Mouse (Mus musculus) heart, embryonic 14.5 days (tissue): Measurements from ENCODE around the gene Ccdc160. TPM values are rescaled to one million over a fixed set of nuclear protein-coding genes. Genes with fewer than 3 reads are reported as not detected.
A peak's percentile ranks its signal among the peaks of the same experiment; 100 is the strongest.

ENCODE experiments used
- ATAC-seq: fragments of 200-750 bp; cut with Nextera tagmentation; 2 replicates; pipeline ENCODE4 v1.8.0; 2017; ENCODE audit warnings: low read depth, moderate TSS enrichment; ENCODE audit not compliant: insufficient number of reproducible peaks, insufficient read depth, low FRiP score
- H3K27ac ChIP-seq, 2 experiments: fragments of 200-500 bp in 1 of 2; fragments of 300-500 bp in 1 of 2; sonication (generic) in 1 of 2; replicated peaks in 1 of 2; 2 replicates each; pipeline ENCODE4 v1.5.1; 2012 to 2014; ENCODE audit warnings: low read depth in 2 of 2, low read length in 2 of 2, control low read depth in 1 of 2, mild to moderate bottlenecking in 1 of 2, mixed read lengths in 1 of 2; ENCODE audit not compliant: control insufficient read depth in 1 of 2, insufficient read depth in 1 of 2
- H3K27me3 ChIP-seq: fragments of 300-500 bp; sonication (generic); 2 replicates; pipeline ENCODE4 v1.6.1; 2014; ENCODE audit warnings: mild to moderate bottlenecking, low read length, control low read depth; ENCODE audit not compliant: control insufficient read depth, insufficient read depth
- H3K36me3 ChIP-seq: fragments of 300-500 bp; sonication (generic); 2 replicates; pipeline ENCODE4 v1.6.1; 2014; ENCODE audit warnings: mild to moderate bottlenecking, control low read depth, low read length, mixed read lengths; ENCODE audit not compliant: control insufficient read depth, insufficient read depth
- H3K4me1 ChIP-seq, 2 experiments: fragments of 200-500 bp in 1 of 2; fragments of 300-500 bp in 1 of 2; sonication (generic) in 1 of 2; 2 replicates each; pipeline ENCODE4 v1.6.1; 2012 to 2014; ENCODE audit warnings: low read length in 2 of 2, control low read depth in 1 of 2, mixed read lengths in 1 of 2; ENCODE audit not compliant: control insufficient read depth in 2 of 2, insufficient read depth in 2 of 2
- H3K4me2 ChIP-seq: fragments of 300-500 bp; sonication (generic); 2 replicates; pipeline ENCODE4 v1.6.1; 2014; ENCODE audit warnings: mild to moderate bottlenecking, low read length
- H3K4me3 ChIP-seq, 2 experiments: fragments of 200-500 bp in 1 of 2; fragments of 300-500 bp in 1 of 2; sonication (generic) in 1 of 2; 2 replicates each; pipeline ENCODE4 v1.5.1; 2012 to 2014; ENCODE audit warnings: low read length in 2 of 2, mild to moderate bottlenecking in 2 of 2, control low read depth in 1 of 2, low read depth in 1 of 2, moderate library complexity in 1 of 2; ENCODE audit not compliant: control insufficient read depth in 1 of 2, insufficient read depth in 1 of 2
- H3K9ac ChIP-seq: fragments of 300-500 bp; sonication (generic); 2 replicates; pipeline ENCODE4 v1.6.1; 2014; ENCODE audit warnings: mild to moderate bottlenecking, low read length
- H3K9me3 ChIP-seq: fragments of 300-500 bp; sonication (generic); 2 replicates; pipeline ENCODE4 v1.6.1; 2016; ENCODE audit warnings: low read length, control low read depth; ENCODE audit not compliant: control insufficient read depth
- WGBS: fragments of 180-500 bp; shearing (Covaris S2); extraction: QIAGEN DNeasy Blood & Tissue Kit; methylation state at CpG from one replicate; pipeline ENCODE4 v1.1.7; 2014; 5-methylcytosine and 5-hydroxymethylcytosine counted together
- polyA plus RNA-seq: library from polyadenylated mRNA; unstranded; fragments of >200 nt; fragmentation: Nextera tagmentation; extraction: Ambion mirVana; gene quantifications from 2 replicates; pipeline ENCODE4 v1.2.1, GENCODE M21; 2014

The Ccdc160 gene
- 0.26 and 1.1 TPM in 2 replicates for polyA plus RNA-seq

DNA sequence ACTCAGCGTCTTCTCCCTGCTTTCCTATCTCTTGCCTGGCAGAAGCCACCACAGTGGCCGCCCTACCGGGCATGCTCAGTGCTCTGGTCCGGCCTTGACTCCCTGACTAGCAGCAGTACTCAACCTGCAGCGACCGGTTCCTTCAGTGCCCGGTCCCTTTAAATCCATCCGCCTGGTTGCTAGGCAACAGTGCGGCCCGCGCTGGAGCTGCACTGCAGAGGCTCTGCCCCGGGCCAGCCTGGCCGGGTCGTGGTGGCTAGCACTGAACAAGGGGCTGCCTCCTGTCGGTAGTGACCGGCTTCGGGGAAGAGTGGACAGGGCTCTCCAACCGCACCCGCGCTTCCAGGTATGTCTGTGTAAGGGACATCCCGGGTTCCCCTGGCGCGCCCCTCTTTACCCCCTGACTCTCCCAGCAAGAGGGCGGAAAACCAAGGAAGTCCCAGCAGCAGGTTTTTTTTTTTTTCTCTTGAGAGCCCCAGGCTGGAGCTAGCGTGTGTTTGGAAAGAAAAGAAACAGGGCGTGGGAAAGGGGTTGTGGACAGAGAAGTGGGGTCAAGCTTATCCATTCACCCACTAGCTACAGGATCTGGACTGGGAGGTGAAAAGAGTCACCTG is at the start of gene Ccdc160:
Gene Ccdc160 (plus strand): TSS at position 221 of the 614 bp plus-strand sequence.
- no peak within 1 kb of the TSS for H3K27ac ChIP-seq
- H3K9me3 ChIP-seq = no peaks in the 10 kb centered on the region
- no peaks in the 10 kb centered on the region for H3K27me3 ChIP-seq
- no peaks in the 10 kb centered on the region for H3K36me3 ChIP-seq
- 0 out of 2 replicates have a peak within 1 kb of the TSS, but pooled peaks have one; percentile 16 for H3K9ac ChIP-seq
- peak within 1 kb of the TSS; percentile 39 to 50 for H3K4me3 ChIP-seq
- H3K4me2 ChIP-seq = peak within 1 kb of the TSS; percentile 67
- no peaks in the 10 kb centered on the region for H3K4me1 ChIP-seq
- ATAC-seq = peak; percentile 61; the same call in 1 of the 2 replicates
- WGBS = 23% methylated on average over 26 of the region's 26 CpGs

- Histone ChIP-seq H3K4me1 (peaks cover 0 to 2% of the 10 kb centered on the region in 2 experiments; a peak in 1 of 4 replicates), H3K36me3 (no peaks in the 10 kb centered on the region), H3K27me3 (peaks cover 27% of the 10 kb centered on the region), H3K27ac (no peak overlapping the region), H3K9ac (peak overlapping the region; percentile 34; the same call in 1 of the 2 replicates), H3K4me3 (peak overlapping the region; percentile 44 to 54), H3K4me2 (peak overlapping the region; percentile 83), H3K9me3 (no peaks in the 10 kb centered on the region)
- WGBS = 22% methylated on average over 15 of the region's 15 CpGs
- no peak for ATAC-seq
These were observed 47.2 kb upstream of the Ccdc160 start for GRCm38 (mm10) chrX:52743781-52744180.

DNA sequence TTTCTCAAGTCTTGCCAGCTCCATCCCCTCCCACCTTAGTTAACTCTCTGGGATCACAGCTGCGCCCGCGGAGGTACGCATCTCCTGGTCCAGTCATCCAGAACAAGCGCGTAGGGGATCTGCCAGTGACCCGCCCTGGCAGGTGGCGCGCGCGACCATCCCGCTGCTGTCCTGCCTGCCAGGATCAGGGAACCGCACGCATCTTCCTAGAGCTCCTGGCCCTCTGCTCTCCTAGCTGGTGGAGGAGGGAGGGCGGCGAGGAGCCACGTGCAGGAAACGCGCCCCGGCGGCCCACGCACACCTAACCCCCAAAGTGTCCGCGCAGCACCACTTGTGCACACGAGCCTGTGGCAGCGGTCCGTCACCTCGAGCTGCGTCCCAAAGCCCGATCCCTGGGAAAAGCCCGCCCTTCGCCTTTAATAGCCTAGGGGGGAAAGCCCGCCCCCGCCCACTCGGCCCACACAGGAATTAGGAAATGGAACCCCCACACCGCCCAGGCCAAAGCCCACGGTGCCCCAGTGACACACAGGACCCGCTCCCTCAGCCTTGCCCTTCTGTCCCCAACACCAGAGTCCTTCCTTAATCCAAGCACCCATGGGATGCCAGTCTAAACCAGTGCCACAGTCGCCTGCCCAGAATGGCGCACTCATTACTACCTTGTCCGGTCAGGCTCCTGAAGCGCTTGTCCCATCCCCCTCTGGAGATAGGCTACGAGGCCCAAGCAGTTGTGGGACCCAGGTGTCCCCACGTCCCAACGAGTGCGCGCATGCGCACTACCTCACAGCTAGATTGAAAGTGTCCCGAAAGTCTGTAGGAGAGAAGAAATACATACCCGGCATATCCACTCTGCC is 46.6 kb upstream of the Ccdc160 start:
- no peaks in the 10 kb centered on the region for H3K36me3 ChIP-seq
- H3K4me1 ChIP-seq = peaks cover 0 to 2% of the 10 kb centered on the region in 2 experiments; a peak in 1 of 4 replicates
- H3K9me3 ChIP-seq = no peaks in the 10 kb centered on the region
- 20% methylated on average over 50 of the region's 50 CpGs for WGBS
- peak overlapping the region; percentile 44 to 54 for H3K4me3 ChIP-seq
- peaks cover 27% of the 10 kb centered on the region for H3K27me3 ChIP-seq
- peak overlapping the region; percentile 83 for H3K4me2 ChIP-seq
- H3K27ac ChIP-seq = no peak overlapping the region
- no peak for ATAC-seq
- peak overlapping the region; percentile 34; the same call in 1 of the 2 replicates for H3K9ac ChIP-seq

DNA sequence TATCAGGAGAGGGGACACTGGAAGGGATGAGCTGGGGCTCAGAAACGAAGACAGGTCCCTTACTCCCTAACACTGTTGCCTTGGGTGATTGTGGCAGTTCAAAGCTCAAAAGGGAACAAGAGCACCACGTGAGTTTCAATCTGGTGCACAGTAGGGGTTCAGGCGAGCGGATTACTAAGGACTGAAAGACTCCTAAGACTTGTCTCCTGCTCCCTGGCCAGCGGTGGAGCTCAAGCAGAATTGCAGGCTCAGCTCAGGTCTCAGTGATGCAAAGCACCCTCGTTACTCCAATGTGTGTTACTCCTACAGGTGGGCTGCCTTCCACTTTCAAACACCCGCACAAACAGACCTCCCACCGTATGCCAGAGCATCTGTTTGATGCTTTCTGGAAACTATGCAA is 45.5 kb upstream of the Ccdc160 start:
- H3K36me3 ChIP-seq = no peaks in the 10 kb centered on the region
- no peak overlapping the region for H3K27ac ChIP-seq
- peak overlapping the region; percentile 83; the same call in 1 of the 2 replicates for H3K4me2 ChIP-seq
- WGBS = 8% methylated on average over 8 of the region's 8 CpGs
- peaks cover 0 to 2% of the 10 kb centered on the region in 2 experiments; a peak in 1 of 4 replicates for H3K4me1 ChIP-seq
- peaks cover 27% of the 10 kb centered on the region for H3K27me3 ChIP-seq
- H3K4me3 ChIP-seq = no peak overlapping the region
- ATAC-seq = no peak
- no peaks in the 10 kb centered on the region for H3K9me3 ChIP-seq
- H3K9ac ChIP-seq = no peak overlapping the region

DNA sequence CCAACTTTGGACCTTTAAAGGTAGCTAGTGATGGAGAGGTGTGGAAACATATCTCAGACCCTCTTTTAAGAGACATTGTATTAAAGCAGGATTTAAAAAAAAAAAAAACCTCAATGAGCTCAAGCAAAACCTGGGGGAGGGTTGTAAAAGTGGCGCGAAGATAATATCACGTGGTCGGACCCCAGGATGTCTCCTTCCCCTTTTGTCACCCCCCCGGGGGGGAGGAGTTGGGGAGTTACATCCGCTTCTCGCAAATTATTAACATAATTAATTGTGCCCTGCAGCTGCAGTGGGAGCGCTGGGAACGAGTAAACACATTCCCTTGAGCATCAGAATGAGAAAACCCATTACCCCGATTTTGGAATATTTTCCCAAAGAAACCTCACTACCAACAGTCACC is 45.1 kb upstream of the Ccdc160 start:
- Histone ChIP-seq H3K4me2 (peak overlapping the region; percentile 8; the same call in 1 of the 2 replicates), H3K4me1 (peaks cover 0 to 2% of the 10 kb centered on the region in 2 experiments; a peak in 1 of 4 replicates), H3K4me3 (no peak overlapping the region), H3K27ac (no peak overlapping the region), H3K9me3 (no peaks in the 10 kb centered on the region), H3K36me3 (no peaks in the 10 kb centered on the region), H3K9ac (no peak overlapping the region), H3K27me3 (peaks cover 27% of the 10 kb centered on the region)
- WGBS = 17% methylated on average over 10 of the region's 10 CpGs
- ATAC-seq = no peak

DNA sequence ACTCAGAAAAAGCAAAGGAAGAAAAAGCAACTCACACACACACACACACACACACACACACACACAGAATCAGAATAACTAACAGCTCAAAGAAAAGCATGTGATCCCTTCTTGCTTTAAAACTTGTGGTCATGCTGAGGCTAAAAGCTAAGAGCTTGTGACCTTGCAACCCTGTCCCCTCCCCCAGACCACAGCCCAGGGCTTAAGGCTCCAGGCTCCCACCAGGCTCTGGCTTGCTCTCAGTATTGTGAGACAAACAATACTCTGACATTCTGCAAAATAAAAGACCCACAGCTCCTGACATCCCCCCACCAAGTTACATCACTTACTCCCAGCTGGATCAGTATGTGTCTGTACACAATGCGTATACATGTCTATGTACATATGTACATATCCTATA is 44.2 kb upstream of the Ccdc160 start:
- no peak for ATAC-seq
- Histone ChIP-seq H3K9me3 (no peaks in the 10 kb centered on the region), H3K4me1 (peaks cover 0 to 2% of the 10 kb centered on the region in 2 experiments; a peak in 1 of 4 replicates), H3K27me3 (peaks cover 26% of the 10 kb centered on the region), H3K4me2 (no peak overlapping the region), H3K27ac (no peak overlapping the region), H3K4me3 (no peak overlapping the region), H3K9ac (no peak overlapping the region), H3K36me3 (no peaks in the 10 kb centered on the region)
- 58% methylated on average over 1 of the region's 1 CpGs for WGBS

GRCm38 (mm10) chrX:52753491-52754085 is 37.4 kb upstream of the Ccdc160 start:
- no peaks in the 10 kb centered on the region for H3K9me3 ChIP-seq
- H3K27me3 ChIP-seq = no peaks in the 10 kb centered on the region
- no peaks in the 10 kb centered on the region for H3K36me3 ChIP-seq
- no peak overlapping the region for H3K27ac ChIP-seq
- 21% methylated on average over 6 of the region's 6 CpGs for whole genome bisulfite sequencing
- ATAC-seq = no peak
- H3K4me2 ChIP-seq = no peak overlapping the region
- H3K4me1 ChIP-seq = no peaks in the 10 kb centered on the region
- no peak overlapping the region for H3K4me3 ChIP-seq
- H3K9ac ChIP-seq = no peak overlapping the region
